Mouse (Mus musculus) forebrain, embryonic 16.5 days (tissue): ENCODE data around the gene Mical3. TPM values are rescaled to one million over a fixed set of nuclear protein-coding genes. Genes with fewer than 3 reads are reported as not detected.

ENCODE experiments used
- ATAC-seq: fragments of 200-750 bp; cut with Nextera tagmentation; 2 replicates; pipeline ENCODE4 v1.8.0; 2017; ENCODE audit warnings: mild to moderate bottlenecking, moderate library complexity
- H3K27ac ChIP-seq: fragments of 300-500 bp; sonication (generic); 2 replicates; pipeline ENCODE4 v1.5.1; 2014; ENCODE audit warnings: low read length, control low read depth
- H3K27me3 ChIP-seq: fragments of 300-500 bp; sonication (generic); replicated peaks from 2 replicates; pipeline ENCODE4 v1.6.1; 2014; ENCODE audit warnings: low read length; ENCODE audit not compliant: control insufficient read depth, insufficient read depth
- H3K36me3 ChIP-seq: fragments of 300-500 bp; sonication (generic); 2 replicates; pipeline ENCODE4 v1.6.1; 2014; ENCODE audit not compliant: control insufficient read depth, insufficient read depth
- H3K4me1 ChIP-seq: fragments of 300-500 bp; sonication (generic); replicated peaks from 2 replicates; pipeline ENCODE4 v1.6.1; 2014; ENCODE audit warnings: low read length; ENCODE audit not compliant: control insufficient read depth, insufficient read depth
- H3K4me2 ChIP-seq: fragments of 300-500 bp; sonication (generic); 2 replicates; pipeline ENCODE4 v1.6.1; 2014; ENCODE audit warnings: mild to moderate bottlenecking, low read length, control low read depth
- H3K4me3 ChIP-seq: fragments of 300-500 bp; sonication (generic); replicated peaks from 2 replicates; pipeline ENCODE4 v1.5.1; 2014; ENCODE audit warnings: mild to moderate bottlenecking, low read length, control low read depth
- H3K9ac ChIP-seq: fragments of 300-500 bp; sonication (generic); replicated peaks from 2 replicates; pipeline ENCODE4 v1.6.1; 2014; ENCODE audit warnings: low read depth, low read length, control low read depth
- H3K9me3 ChIP-seq: fragments of 300-500 bp; sonication (generic); 2 replicates; pipeline ENCODE4 v1.6.1; 2016; ENCODE audit warnings: low read length; ENCODE audit not compliant: control insufficient read depth
- WGBS: fragments of 180-500 bp; shearing (Covaris S2); extraction: QIAGEN DNeasy Blood & Tissue Kit; methylation state at CpG from one replicate; pipeline ENCODE4 v1.1.7; 2014; 5-methylcytosine and 5-hydroxymethylcytosine counted together
- polyA plus RNA-seq: library from polyadenylated mRNA; unstranded; fragments of >200 nt; fragmentation: Nextera tagmentation; extraction: Ambion mirVana; gene quantifications from 2 replicates; pipeline ENCODE4 v1.2.1, GENCODE M21; 2015

Mical3 gene
- polyA plus RNA-seq, 1 experiment from 2014 or later, result 35.5 TPM

DNA sequence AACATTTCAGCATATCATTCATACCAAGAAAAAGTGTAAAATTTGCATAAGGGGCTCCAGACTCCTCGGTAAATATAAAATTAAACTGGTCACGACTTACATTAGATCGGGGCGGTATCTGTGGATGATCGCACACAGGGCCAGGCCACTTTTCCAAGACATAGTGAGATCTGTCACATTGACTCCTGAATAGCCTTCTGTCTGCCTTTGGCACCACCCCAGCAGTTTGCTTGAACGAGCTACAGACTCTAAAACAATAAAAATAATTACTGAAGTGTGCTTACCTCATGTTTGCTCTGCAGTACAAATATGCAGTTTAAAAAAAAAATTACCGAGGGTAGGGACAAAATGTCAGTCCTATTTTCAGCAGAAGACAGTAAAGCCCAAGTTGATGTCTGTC is 103.9 kb downstream of the Mical3 start:
- Histone ChIP-seq H3K4me3 (no peak overlapping the region), H3K27ac (no peak overlapping the region), H3K4me2 (no peak overlapping the region), H3K27me3 (no peaks in the 10 kb centered on the region), H3K9me3 (no peaks in the 10 kb centered on the region), H3K4me1 (peaks cover 11% of the 10 kb centered on the region), H3K9ac (no peak overlapping the region), H3K36me3 (peaks cover 16% of the 10 kb centered on the region)
- 38% methylated on average over 7 of the region's 7 CpGs for WGBS
- ATAC-seq, result no peak

DNA sequence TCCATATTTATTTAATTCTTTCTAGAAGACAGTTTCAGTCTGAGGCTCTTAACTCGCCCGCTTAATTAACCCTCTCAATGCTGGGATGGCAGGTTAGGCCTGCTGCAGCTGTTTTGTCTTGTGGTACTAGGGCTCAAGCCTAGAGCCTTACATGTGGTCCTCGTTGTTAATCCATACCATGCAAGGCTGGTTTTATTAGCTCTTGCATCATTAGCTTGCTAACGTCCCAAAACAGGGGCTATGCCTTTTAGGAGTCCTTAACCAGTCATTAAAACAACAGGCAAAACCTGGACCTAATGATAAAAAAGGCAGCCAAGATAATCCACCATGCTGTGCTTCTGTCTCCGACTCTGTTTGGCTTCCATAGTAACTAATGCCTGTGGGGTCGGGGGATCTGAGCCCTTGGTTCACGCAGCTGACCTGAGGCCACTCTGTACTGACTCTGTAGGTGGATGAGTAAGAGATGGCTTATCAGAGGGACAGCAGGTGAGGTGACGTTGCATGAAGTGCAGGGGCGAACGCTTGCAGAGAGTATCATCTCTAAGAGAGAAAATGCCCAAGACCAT is 104.7 kb downstream of the Mical3 start:
- WGBS, result 48% methylated on average over 10 of the region's 10 CpGs
- H3K9me3 ChIP-seq, result no peaks in the 10 kb centered on the region
- no peak overlapping the region for H3K9ac ChIP-seq
- no peak overlapping the region for H3K4me3 ChIP-seq
- no peak overlapping the region for H3K4me2 ChIP-seq
- H3K4me1 ChIP-seq, result peaks cover 11% of the 10 kb centered on the region
- no peak for ATAC-seq
- H3K27ac ChIP-seq, result no peak overlapping the region
- no peaks in the 10 kb centered on the region for H3K27me3 ChIP-seq
- H3K36me3 ChIP-seq, result peaks cover 22% of the 10 kb centered on the region

DNA sequence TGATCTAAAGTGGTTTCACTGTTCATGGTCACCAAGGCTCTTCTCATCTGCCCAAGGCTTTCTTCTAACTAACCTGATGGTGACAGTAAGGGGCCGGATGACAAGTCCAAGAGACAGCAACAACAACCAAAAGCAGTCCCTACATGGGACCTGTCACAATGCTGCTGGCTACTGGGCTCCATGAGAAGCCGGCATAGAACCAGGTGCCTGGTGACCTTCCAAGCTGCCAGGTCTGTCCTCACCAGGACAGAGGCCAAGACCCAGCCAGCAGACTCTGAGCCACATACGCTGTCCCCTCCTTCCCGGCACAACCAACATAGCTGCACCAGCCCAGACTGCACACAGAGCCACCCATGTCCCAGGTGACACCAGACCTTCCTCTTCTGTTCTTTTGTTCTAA is 112.7 kb downstream of the Mical3 start:
- no peak for ATAC-seq
- WGBS, result 93% methylated on average over 4 of the region's 4 CpGs
- H3K36me3 ChIP-seq, result peaks cover 34% of the 10 kb centered on the region
- H3K4me2 ChIP-seq, result no peak overlapping the region
- H3K4me1 ChIP-seq, result no peaks in the 10 kb centered on the region
- H3K9ac ChIP-seq, result no peak overlapping the region
- no peaks in the 10 kb centered on the region for H3K9me3 ChIP-seq
- no peak overlapping the region for H3K4me3 ChIP-seq
- H3K27me3 ChIP-seq, result no peaks in the 10 kb centered on the region
- no peak overlapping the region for H3K27ac ChIP-seq

DNA sequence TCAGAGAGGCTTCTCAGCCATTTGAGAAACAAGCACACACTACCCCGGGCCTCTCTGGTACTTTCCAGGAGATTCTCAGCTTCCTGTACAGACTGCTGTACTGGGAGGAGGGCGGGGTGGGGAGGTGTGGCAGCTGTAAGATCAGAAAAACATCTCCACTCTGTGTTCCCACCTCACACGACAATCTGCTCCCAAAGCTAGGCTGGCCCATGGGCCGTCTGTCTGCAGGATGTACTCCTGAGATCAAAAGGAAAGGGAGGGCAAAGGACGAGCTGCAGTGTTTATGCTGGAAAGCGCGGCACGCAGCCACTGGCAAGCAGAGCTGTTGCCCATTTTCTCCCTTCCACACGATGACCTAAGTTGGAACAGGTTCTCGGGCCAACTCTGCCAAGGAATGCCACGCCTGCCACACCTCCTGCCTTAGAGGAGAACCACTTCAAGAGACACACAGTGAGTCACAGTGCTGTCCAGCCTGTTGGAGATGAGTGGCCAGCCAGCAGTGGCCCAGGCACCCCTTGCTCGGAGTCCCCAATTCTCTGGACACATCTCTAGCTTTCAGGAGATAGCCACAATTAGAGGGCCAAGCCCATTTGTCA is 113.3 kb downstream of the Mical3 start:
- H3K4me1 ChIP-seq, result no peaks in the 10 kb centered on the region
- no peak overlapping the region for H3K9ac ChIP-seq
- 79% methylated on average over 12 of the region's 12 CpGs for WGBS
- H3K36me3 ChIP-seq, result peaks cover 30% of the 10 kb centered on the region
- H3K4me3 ChIP-seq, result no peak overlapping the region
- H3K9me3 ChIP-seq, result no peaks in the 10 kb centered on the region
- no peak for ATAC-seq
- H3K27me3 ChIP-seq, result no peaks in the 10 kb centered on the region
- no peak overlapping the region for H3K27ac ChIP-seq
- H3K4me2 ChIP-seq, result no peak overlapping the region

DNA sequence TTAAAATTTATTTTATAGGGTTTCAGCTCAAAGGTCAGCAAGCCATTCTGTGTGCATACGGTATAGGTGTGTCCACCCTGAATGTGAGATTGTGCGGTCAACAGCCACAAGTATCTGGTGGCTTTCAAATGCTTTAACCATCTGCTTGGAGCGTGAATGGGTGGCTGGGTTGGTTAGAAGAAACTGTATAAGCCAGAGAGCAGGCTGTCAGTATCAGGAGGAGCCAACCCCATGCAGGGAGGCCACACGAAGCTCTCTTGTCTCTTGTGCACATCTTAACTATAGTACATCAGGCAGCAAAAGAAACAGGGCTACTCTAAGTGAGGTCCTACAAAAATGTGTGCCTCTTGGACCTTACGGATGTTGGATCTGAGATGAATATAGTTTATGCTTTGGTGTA is 114.7 kb downstream of the Mical3 start:
- Histone ChIP-seq H3K9me3 (no peaks in the 10 kb centered on the region), H3K36me3 (peaks cover 22% of the 10 kb centered on the region), H3K4me1 (no peaks in the 10 kb centered on the region), H3K27ac (no peak overlapping the region), H3K9ac (no peak overlapping the region), H3K27me3 (no peaks in the 10 kb centered on the region), H3K4me2 (no peak overlapping the region), H3K4me3 (no peak overlapping the region)
- ATAC-seq, result no peak
- 82% methylated on average over 5 of the region's 5 CpGs for WGBS

DNA sequence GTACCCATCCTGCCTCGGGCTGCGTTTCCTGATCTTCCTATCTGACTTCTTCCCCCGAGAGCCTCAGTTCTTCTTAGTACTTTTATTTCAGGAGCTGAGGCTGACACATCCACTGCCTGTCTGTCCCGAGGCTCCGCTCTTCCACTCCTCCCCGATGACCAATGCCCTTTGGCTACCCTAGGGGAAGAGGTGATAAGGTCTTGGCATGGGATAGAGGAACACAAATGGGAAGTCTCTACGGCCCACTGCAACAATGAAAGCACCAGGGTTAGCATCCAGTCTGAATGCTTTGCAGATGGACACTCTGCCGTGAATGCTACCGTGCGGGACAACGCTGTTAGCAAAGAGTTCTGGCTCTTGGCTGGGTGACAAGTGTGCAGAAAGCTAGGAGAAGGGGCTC is 116.5 kb downstream of the Mical3 start:
- peaks cover 9% of the 10 kb centered on the region; the same call in 1 of the 2 replicates for H3K36me3 ChIP-seq
- ATAC-seq, result no peak
- H3K9me3 ChIP-seq, result no peaks in the 10 kb centered on the region
- H3K27me3 ChIP-seq, result no peaks in the 10 kb centered on the region
- 73% methylated on average over 11 of the region's 11 CpGs for WGBS
- H3K9ac ChIP-seq, result no peak overlapping the region
- no peak overlapping the region for H3K27ac ChIP-seq
- H3K4me2 ChIP-seq, result no peak overlapping the region
- no peaks in the 10 kb centered on the region for H3K4me1 ChIP-seq
- H3K4me3 ChIP-seq, result no peak overlapping the region

DNA sequence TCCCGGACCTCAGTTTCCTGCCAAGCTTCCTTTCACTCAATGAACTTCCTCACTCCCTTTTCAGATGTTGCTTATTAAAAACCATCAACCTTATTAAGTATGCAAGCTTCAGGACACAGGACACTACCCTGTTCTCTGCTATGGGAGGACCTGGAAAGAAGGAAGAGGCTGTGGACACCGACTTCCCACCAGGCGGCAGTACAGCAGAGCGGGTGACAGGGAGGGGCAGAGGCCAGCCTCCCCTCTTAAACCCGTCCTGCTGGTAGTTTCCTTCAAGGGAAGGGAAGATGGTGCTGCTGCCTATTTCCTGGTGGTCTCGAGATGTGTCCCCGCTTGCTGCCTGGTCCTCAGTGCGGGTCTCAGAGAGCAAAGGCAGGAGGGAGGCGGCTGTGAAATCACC is 117.0 kb downstream of the Mical3 start:
- H3K9ac ChIP-seq, result no peak overlapping the region
- no peaks in the 10 kb centered on the region for H3K4me1 ChIP-seq
- no peak overlapping the region for H3K4me3 ChIP-seq
- peak; percentile 51; the same call in 1 of the 2 replicates for ATAC-seq
- no peak overlapping the region for H3K4me2 ChIP-seq
- H3K27ac ChIP-seq, result no peak overlapping the region
- peaks cover 7% of the 10 kb centered on the region; the same call in 1 of the 2 replicates for H3K36me3 ChIP-seq
- no peaks in the 10 kb centered on the region for H3K9me3 ChIP-seq
- H3K27me3 ChIP-seq, result no peaks in the 10 kb centered on the region
- WGBS, result 50% methylated on average over 9 of the region's 9 CpGs

DNA sequence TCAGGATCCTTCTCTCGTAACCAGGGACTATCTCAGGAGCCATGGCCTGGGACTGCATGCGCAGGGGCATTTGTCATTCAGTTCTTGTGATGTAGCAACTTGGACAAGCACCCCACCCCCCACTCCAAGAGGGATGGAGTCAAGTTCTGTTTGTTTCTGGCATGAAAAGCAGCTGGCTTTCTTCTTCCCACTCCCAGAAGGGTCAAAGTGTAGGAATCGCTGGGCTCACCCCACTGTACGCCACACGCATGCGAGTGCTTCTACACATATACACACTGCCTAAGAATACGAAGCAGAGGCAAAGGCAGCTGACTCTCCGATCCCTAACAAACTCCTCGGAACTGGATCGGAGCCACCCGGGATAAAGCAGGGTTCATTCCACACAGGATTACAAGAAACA is 119.1 kb downstream of the Mical3 start:
- no peak overlapping the region for H3K27ac ChIP-seq
- H3K4me1 ChIP-seq, result no peaks in the 10 kb centered on the region
- 90% methylated on average over 11 of the region's 11 CpGs for WGBS
- no peak overlapping the region for H3K9ac ChIP-seq
- H3K27me3 ChIP-seq, result no peaks in the 10 kb centered on the region
- no peak overlapping the region for H3K4me2 ChIP-seq
- H3K4me3 ChIP-seq, result no peak overlapping the region
- H3K36me3 ChIP-seq, result peaks cover 5% of the 10 kb centered on the region; the same call in 1 of the 2 replicates
- ATAC-seq, result no peak
- H3K9me3 ChIP-seq, result no peaks in the 10 kb centered on the region

DNA sequence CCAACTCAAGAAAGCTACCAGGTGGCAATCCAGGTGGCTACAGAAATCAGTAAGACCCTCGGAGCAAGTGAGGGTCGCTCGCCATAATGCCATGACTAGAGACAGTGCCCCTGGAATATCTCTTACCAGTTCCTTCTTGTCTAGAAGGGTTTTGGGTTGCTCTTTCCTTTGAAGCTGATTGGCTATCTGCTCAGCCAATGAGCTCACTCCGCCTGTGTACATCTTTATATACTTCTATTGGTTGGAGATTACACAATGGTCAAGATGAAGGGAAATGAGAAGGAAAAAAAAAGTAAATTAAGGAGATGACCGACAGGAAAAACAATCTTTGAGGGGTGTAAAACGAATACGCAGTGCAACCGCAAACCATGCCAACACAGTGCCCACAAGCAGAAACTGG is 121.1 kb downstream of the Mical3 start:
- H3K27me3 ChIP-seq, result no peaks in the 10 kb centered on the region
- WGBS, result 95% methylated on average over 8 of the region's 8 CpGs
- no peak for ATAC-seq
- no peak overlapping the region for H3K9ac ChIP-seq
- H3K4me2 ChIP-seq, result no peak overlapping the region
- H3K4me3 ChIP-seq, result no peak overlapping the region
- no peaks in the 10 kb centered on the region for H3K9me3 ChIP-seq
- H3K36me3 ChIP-seq, result peaks cover 5% of the 10 kb centered on the region; the same call in 1 of the 2 replicates
- H3K27ac ChIP-seq, result no peak overlapping the region
- no peaks in the 10 kb centered on the region for H3K4me1 ChIP-seq
